Mouse (Mus musculus) kidney, adult 10 weeks (tissue): Measurements from ENCODE around the gene Gtf2h3. TPM values are rescaled to one million over a fixed set of nuclear protein-coding genes. Genes with fewer than 3 reads are reported as not detected.

Experiments used
- polyA plus RNA-seq: library from polyadenylated mRNA; stranded (reverse); fragments of 350-450 nt; fragmentation: Illumina TruSeq; extraction: RNeasy Lipid Tissue Mini Kit (QIAGEN cat#74804); gene quantifications from one replicate; pipeline ENCODE4 v1.2.3, GENCODE M21; 2014; ENCODE audit warnings: low read depth, low replicate concordance

Gtf2h3 gene
- 6.4 TPM for polyA plus RNA-seq

DNA sequence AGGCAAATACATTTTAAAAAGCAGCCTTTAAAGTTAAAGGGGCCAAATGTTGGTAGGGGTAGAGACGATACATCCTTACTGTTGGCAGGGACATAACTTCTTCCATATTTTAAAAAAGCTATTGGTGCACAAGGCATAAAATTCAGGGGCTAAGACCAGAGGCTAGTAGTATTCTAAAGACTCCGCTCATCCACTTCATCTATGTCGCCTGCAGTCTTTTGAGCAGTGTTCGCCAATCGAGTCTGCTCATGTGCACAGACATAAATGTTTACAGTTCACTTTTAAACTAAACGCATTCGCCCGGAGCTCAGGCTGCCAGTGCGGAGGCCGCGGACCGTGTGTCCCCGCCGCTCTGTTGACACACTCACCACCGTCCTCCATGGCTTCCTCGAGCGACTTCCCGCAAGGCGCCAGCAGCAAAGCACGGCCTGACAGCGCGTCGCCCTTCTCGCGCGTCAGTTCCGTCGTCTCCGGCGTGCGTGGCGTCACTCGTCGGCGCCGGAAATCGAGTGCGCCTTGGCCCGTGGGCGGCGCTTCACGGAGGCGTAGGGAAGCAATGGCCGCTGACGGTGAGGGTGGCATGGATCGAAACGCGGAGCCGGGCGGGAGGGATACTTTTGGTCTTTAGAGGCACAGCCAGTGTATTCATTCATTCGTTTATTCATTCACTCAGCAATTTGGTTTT, at the start of gene Gtf2h3, which contains the start of gene Eif2b1:
Gtf2h3 (plus strand) TSS at position 508 of the 685 bp plus-strand sequence.
Eif2b1 (minus strand) TSS at position 499 of the 685 bp plus-strand sequence.

DNA sequence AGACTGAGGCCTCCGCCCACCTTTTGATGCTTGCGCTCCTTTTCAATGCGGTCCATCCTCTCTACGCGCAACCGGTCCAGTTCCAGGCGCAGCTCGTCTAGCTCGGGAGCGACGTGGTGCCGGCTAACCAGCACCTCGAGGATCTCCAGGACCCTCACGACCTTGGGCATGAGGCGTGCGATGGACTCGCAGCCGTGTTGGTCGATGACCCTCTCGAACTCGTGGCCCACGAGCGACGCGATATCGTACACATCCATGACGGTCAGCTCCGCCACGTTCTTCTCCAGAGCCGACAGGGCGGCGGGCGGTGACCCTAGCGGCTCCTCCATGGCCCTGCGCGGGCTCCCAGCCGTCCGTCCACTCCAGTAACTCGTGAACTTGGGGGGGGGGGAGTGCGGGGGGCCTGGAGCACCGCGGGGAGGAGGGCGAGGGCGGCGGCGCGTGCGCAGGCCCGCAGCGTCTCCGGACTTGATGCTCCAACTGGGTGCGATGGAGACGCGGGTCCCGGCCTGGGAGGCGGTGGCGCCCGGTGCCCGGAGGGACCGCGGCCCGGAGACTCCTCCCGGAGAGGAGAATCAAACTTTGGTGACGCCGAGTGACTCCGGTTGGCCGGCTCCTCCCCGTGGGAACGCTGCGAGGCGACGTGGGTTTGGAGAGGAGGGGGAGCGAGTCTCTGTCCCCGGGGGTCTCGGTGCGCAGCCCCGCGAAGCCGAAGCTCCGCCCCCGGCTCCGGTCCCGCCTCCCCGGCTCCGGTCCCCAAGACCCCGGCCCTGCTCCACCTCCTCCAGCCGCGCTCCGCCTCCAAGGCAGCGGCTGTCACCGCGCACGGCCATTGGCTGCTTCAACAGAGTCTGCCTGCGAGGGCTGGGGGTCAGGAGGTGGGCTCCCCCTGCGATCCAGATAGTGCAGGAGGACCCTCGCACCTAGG, 48.0 kb upstream of the Gtf2h3 start, which contains the start of gene Rilpl1:
Rilpl1 (minus strand) TSS at position 737 of the 928 bp plus-strand sequence.

DNA sequence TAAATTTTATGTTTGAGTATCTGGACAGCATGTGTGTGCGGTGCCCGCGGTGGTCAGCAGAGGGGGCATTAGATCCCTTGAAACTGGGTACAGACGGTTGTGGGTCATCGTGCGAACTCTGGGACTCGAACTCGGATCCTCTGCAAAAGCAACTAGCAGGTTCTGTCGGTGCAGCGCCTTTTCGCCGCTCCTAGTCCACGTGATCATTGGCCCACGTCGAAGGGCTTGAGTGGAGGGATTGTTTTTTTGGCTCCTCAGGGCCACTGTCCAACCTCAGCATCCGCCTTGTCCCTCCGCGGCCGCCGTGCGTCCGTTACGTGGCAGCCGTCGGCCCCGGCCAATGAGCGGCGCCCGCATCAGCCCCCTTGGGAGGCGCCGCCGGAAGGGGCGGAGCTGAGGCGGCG, 38.6 kb upstream of the Gtf2h3 start, which contains the start of gene Tmed2:
Tmed2 (plus strand) TSS at position 313 of the 404 bp plus-strand sequence.

DNA sequence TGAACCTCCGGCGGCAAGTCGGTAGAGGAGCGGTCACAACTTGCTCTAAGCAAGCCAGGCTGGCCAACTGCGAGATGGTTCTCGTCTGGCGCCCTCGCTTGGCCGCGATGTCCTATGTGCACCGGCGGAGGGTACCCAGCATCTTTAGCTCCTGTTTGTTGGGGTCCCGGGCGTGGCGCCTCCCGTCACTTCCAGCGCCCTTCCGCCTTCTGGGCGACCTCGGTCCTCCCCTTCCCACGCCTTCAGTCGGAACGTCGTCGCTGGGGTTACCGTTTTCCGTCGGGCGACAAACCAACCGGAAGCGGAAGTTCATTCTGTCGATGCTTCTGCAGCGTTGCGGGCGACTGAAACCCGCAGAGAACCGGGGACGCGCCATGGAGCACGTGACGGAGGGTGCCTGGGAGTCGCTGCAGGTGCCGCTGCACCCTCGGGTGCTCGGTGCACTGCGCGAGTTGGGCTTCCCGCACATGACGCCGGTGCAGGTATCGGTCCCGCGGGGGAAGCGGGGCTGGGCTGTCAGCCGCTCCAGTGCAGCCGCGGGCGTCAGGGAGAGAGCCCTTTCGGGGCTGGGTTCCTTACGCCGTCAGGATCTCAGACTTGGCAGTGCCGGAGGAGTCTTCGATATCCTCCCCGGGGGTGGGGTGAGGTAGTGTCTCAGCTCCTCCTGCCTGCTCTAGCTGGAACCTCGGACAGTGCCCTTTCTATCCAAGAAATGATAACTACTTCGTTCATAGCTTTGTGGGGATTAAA, 26.2 kb upstream of the Gtf2h3 start, which contains the start of gene Ddx55:
Ddx55 (plus strand) TSS at position 307 of the 750 bp plus-strand sequence.

DNA sequence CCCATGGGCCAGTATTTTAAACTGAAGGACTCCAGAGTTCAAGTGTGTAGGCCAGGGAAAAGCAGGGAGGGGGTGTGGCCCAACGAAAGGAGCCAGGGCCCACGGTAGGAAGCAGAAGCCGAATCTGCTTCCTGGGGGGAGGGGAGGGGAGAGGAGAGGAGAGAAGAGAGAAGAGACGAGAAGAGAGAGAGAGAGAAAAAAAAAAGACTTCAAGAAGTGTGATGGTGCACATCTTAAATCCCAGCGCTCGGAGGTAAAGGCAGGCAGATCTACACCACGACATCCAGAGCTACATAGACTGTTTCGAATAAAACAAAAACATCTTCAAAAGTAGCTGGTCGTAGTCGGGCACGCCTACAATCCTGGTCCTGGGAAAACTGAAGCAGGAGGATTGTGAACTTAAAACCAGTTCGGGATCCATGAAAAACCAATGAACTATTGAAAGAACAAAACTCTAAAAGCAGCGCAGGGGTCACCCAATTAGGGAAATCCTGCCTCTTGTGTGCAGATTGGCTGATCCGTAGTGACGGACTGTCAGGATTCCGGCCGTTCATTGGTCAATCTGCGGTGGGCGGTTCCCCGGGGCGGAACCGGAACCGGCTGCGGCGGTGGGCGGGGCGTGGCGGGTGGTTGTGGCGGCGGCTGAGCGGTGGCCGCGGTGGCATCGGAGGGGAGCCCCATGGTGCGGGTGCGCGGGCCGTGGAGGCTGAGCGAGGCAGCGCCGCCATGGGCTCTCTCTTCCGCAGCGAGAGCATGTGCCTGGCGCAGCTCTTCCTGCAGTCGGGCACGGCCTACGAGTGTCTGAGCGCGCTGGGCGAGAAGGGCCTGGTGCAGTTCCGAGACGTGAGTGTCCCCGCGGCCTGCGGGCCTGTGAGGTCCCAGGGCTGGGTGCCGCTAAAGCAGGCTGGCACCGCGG, 49.8 kb downstream of the Gtf2h3 start, which contains the start of gene Atp6v0a2:
Atp6v0a2 (plus strand) TSS at position 129 of the 916 bp plus-strand sequence.

Other genes with a start within 250 kb of the Gtf2h3 start
- 84.9 TPM for gene Cdk2ap1, start 216.1 kb upstream of the Gtf2h3 start, polyA plus RNA-seq
- gene Sbno1, start 153.1 kb upstream of the Gtf2h3 start, polyA plus RNA-seq: 78.2 TPM
- 73.8 TPM for gene Kmt5a, start 139.2 kb upstream of the Gtf2h3 start, polyA plus RNA-seq
- 4.8 TPM for gene Rilpl2, start 100.8 kb upstream of the Gtf2h3 start, polyA plus RNA-seq
- gene Snrnp35, start 96.0 kb upstream of the Gtf2h3 start, polyA plus RNA-seq: 0.69 TPM
- gene Rilpl1, start 47.7 kb upstream of the Gtf2h3 start, polyA plus RNA-seq: 6.8 TPM
- gene Tmed2, start 38.4 kb upstream of the Gtf2h3 start, polyA plus RNA-seq: 1,292 TPM
- gene Ddx55, start 26.3 kb upstream of the Gtf2h3 start, polyA plus RNA-seq: 5.9 TPM
- 33.2 TPM for gene Eif2b1, start within 50 bp of the Gtf2h3 start, polyA plus RNA-seq
- 28.4 TPM for gene Atp6v0a2, start 49.4 kb downstream of the Gtf2h3 start, polyA plus RNA-seq
- gene Dnah10, start 145.9 kb downstream of the Gtf2h3 start, polyA plus RNA-seq: not detected